Mouse (Mus musculus) adrenal gland, postnatal 25 days (tissue): ENCODE measurements around the gene Gm21964. TPM values are rescaled to one million over a fixed set of nuclear protein-coding genes. Genes with fewer than 3 reads are reported as not detected.

ENCODE experiments used
- total RNA-seq: library from RNA; stranded (reverse); gene quantifications from 2 replicates; pipeline ENCODE4 v1.2.3, GENCODE M21; 2021

The Gm21964 gene
- total RNA-seq, 1 experiment from 2014 or later: not detected

Other genes starting within 250 kb of the Gm21964 start
- gene Phlpp2, start 232.7 kb upstream of the Gm21964 start, total RNA-seq: 10.0 and 11.0 TPM in 2 replicates
- gene Marveld3, start 139.0 kb upstream of the Gm21964 start, total RNA-seq: not detected in 2 replicates
- 6.9 TPM in 1 of 2 replicates, not detected in the other for gene Tat, start 110.8 kb upstream of the Gm21964 start, total RNA-seq
- gene Chst4, start 61.5 kb upstream of the Gm21964 start, total RNA-seq: 0.27 and 0.62 TPM in 2 replicates
- 9.0 and 10.0 TPM in 2 replicates for gene Zfp612, start 21.5 kb upstream of the Gm21964 start, total RNA-seq
- gene Gm17720, start 1.5 kb downstream of the Gm21964 start, total RNA-seq: not detected in 2 replicates
- gene Calb2, start 67.0 kb downstream of the Gm21964 start, total RNA-seq: 0.52 TPM in 1 of 2 replicates, not detected in the other
- gene Cmtr2, start 114.5 kb downstream of the Gm21964 start, total RNA-seq: 8.6 and 9.6 TPM in 2 replicates
- gene Hydin, start 165.8 kb downstream of the Gm21964 start, total RNA-seq: 0.33 and 0.49 TPM in 2 replicates